Mouse (Mus musculus) myocyte (in vitro differentiated cells): Measurements from ENCODE around the gene Slc17a5.

ENCODE experiments used
- CEBPB ChIP-seq: IDR thresholded peaks from 2 replicates; pipeline ENCODE4 v1.6.1; 2011; ENCODE audit warnings: mild to moderate bottlenecking, moderate library complexity; ENCODE audit not compliant: poor library complexity, insufficient read depth, severe bottlenecking
- E2F4 ChIP-seq: IDR thresholded peaks from one replicate; pipeline ENCODE4 v1.6.1; 2011; ENCODE audit warnings: mild to moderate bottlenecking, control low read depth, moderate library complexity; ENCODE audit not compliant: insufficient read depth
- MAX ChIP-seq: IDR thresholded peaks from one replicate; pipeline ENCODE4 v1.6.1; 2011; ENCODE audit warnings: low read depth, mild to moderate bottlenecking, control low read depth
- MYOD1 ChIP-seq, 3 experiments: IDR thresholded peaks; one replicate each; pipeline ENCODE4 v1.6.1; 2011; ENCODE audit warnings: control low read depth in 2 of 3, low read depth in 2 of 3, mild to moderate bottlenecking in 2 of 3, moderate library complexity in 1 of 3; ENCODE audit not compliant: insufficient read length in 2 of 3, control insufficient read depth in 1 of 3
- POLR2A ChIP-seq: IDR thresholded peaks from one replicate; pipeline ENCODE4 v1.6.1; 2011; ENCODE audit warnings: low read depth, mild to moderate bottlenecking, control low read depth, moderate library complexity; ENCODE audit not compliant: insufficient read length
- POLR2AphosphoS2 ChIP-seq: IDR thresholded peaks from one replicate; pipeline ENCODE4 v1.6.1; 2011; ENCODE audit warnings: low read depth, control low read depth; ENCODE audit not compliant: insufficient read length
- REST ChIP-seq: IDR thresholded peaks from one replicate; pipeline ENCODE4 v1.6.1; 2011; ENCODE audit warnings: mild to moderate bottlenecking, control low read depth, moderate library complexity; ENCODE audit not compliant: insufficient read depth, insufficient read length
- SRF ChIP-seq: IDR thresholded peaks from one replicate; pipeline ENCODE4 v1.6.1; 2011; ENCODE audit warnings: low read depth; ENCODE audit not compliant: control insufficient read depth, insufficient read length
- TCF12 ChIP-seq: IDR thresholded peaks from one replicate; pipeline ENCODE4 v1.6.1; 2011; ENCODE audit warnings: mild to moderate bottlenecking, control low read depth; ENCODE audit not compliant: poor library complexity, insufficient read depth, severe bottlenecking
- TCF3 ChIP-seq: IDR thresholded peaks from one replicate; pipeline ENCODE4 v1.6.1; 2011; ENCODE audit warnings: low read depth, control low read depth; ENCODE audit not compliant: insufficient read length
- USF1 ChIP-seq: IDR thresholded peaks from one replicate; pipeline ENCODE4 v1.6.1; 2011; ENCODE audit warnings: low read depth, mild to moderate bottlenecking, control low read depth, moderate library complexity

GRCm38 (mm10) chr9:78503223-78504079 is 84.4 kb downstream of the Slc17a5 start:
- no peak for TF ChIP-seq POLR2A
- no peak for TF ChIP-seq TCF12
- TF ChIP-seq POLR2AphosphoS2 = no peak
- no peak for TF ChIP-seq E2F4
- no peak for TF ChIP-seq MYOD1 (IDR thresholded peaks at IDR 0.05; ENCODE audit: control insufficient read depth in 1 of 3, insufficient read length in 2 of 3, low read depth in 2 of 3)
- TF ChIP-seq TCF3 = no peak
- no peak for TF ChIP-seq USF1
- TF ChIP-seq REST = no peak
- 0 out of 2 replicates have a peak, but pooled peaks have one; percentile 28 for TF ChIP-seq CEBPB
- no peak for TF ChIP-seq MAX
- no peak for TF ChIP-seq SRF
